Mouse (Mus musculus) layer of hippocampus, postnatal 25 days (tissue): ENCODE data around the gene Ccpg1. TPM values are rescaled to one million over a fixed set of nuclear protein-coding genes. Genes with fewer than 3 reads are reported as not detected.

Experiments
- DNase-seq, 2 experiments: peaks; one replicate each; pipeline ENCODE4 v3.0.0; 2022; ENCODE audit warnings: mixed read lengths in 2 of 2, low spot score in 1 of 2; ENCODE audit errors: extremely low spot score in 1 of 2
- total RNA-seq, 2 experiments: library from RNA; stranded (reverse); gene quantifications; 2 replicates each; pipeline ENCODE4 v1.2.3; 2021

The Ccpg1 gene
- total RNA-seq, 2 experiments from 2014 or later, result 134 to 158 TPM

GRCm38 (mm10) chr9:72991420-72991819 is 6.2 kb downstream of the Ccpg1 start:
- no peak for DNase-seq

- DNase-seq, result no peak
Observed at GRCm38 (mm10) chr9:72992576-72992975, 7.3 kb downstream of the Ccpg1 start.

GRCm38 (mm10) chr9:72996167-72996566 is 10.9 kb downstream of the Ccpg1 start:
- DNase-seq, result no peak

GRCm38 (mm10) chr9:72996806-72997205 is 11.6 kb downstream of the Ccpg1 start:
- DNase-seq, result no peak

- no peak for DNase-seq
Observed at GRCm38 (mm10) chr9:73000487-73000886, 15.3 kb downstream of the Ccpg1 start.

GRCm38 (mm10) chr9:73001314-73002011 is 16.2 kb downstream of the Ccpg1 start:
- no peak for DNase-seq

DNA sequence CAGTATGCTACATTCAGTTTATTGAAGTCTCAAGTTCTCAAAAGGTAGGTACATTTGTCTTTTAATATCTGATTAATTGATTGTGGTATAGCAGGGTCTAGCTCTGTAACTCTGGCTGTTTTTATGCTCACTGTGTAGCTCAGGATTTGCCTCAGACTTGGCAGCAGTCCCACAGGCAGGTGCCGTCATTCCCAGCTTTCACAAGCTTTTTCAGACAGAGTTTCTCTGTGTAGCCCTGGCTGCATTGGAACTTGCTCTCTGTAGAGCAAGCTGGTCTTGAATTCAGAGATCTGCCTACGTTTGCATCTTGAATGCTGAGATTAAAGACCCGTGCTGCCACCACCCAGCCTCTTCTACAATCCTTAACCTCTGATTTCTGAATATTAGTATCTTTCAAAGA is 16.9 kb downstream of the Ccpg1 start:
- DNase-seq, result no peak

DNA sequence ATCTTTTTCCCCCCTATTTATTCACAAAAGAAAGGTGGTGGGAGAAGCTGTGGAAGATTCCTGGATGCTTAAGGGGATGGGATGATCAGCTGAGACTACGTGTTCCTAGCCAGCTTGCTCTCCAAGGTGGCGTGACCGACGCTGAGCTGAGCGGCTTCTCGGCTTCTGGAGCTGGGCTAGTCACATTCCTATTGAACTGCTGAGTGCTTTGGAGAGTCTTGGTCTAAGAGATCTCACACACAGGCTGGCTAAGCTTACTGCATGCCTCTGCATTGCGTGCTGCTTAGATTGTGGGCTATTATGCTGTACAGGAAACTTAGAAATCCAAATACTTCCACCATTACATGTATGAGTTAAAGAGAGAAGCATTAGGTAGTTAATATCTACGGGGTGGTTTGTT is 18.8 kb downstream of the Ccpg1 start:
- DNase-seq, result no peak

DNA sequence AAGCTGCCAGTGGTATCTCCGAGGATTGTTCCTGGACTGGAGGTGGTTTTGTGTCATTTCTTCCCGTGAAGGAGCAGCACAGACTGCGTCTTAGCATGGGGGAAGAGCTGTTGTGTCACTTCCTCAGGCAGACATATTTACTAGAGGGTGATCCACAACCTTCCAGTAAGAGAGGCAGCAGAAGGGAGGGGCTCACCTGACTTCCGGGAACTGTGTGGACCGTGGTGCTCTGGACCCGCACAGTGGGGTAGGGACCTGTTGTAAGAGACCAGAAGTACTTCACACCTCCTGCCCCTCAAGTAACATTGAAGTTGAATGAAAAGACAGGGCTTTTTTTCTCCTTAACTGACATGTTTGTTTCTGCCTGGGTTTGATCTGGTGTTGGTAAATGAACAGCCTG is 19.9 kb downstream of the Ccpg1 start:
- no peak for DNase-seq

- DNase-seq, result no peak
Observed at GRCm38 (mm10) chr9:73006175-73006574, 20.9 kb downstream of the Ccpg1 start.

- no peak for DNase-seq
Observed at GRCm38 (mm10) chr9:73008384-73008783, 23.2 kb downstream of the Ccpg1 start.

DNA sequence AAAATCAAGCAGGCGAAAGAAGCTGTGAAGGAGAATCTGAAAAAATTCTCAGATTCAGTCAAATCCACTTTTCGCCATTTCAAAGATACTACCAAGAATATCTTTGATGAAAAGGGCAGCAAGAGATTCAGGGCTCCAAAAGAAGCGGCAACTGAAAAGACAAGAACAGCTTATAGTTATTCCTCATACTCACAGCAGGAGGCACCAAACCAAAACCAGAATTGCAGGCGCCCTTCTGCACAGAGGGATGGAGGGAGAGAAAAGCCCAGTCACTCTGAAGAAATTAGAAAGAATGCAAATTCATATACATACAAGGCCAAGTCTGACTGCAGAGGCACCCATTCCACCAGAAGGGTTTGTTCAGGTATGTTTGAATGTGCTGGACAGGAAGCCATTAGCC is 27.4 kb downstream of the Ccpg1 start:
- no peak for DNase-seq

GRCm38 (mm10) chr9:73014724-73015123 is 29.5 kb downstream of the Ccpg1 start:
- no peak for DNase-seq

- DNase-seq, result no peak
Observed at GRCm38 (mm10) chr9:73019841-73020240, 34.6 kb downstream of the Ccpg1 start.

GRCm38 (mm10) chr9:73020566-73021097 is 35.4 kb downstream of the Ccpg1 start:
- no peak for DNase-seq

GRCm38 (mm10) chr9:73025818-73026636 is 40.8 kb downstream of the Ccpg1 start:
- DNase-seq, result peak in 1 of 2 experiments; percentile 37

- no peak for DNase-seq
Observed at GRCm38 (mm10) chr9:73030443-73030842, 45.2 kb downstream of the Ccpg1 start.

- no peak for DNase-seq
Observed at GRCm38 (mm10) chr9:73031421-73031820, 46.2 kb downstream of the Ccpg1 start.

DNA sequence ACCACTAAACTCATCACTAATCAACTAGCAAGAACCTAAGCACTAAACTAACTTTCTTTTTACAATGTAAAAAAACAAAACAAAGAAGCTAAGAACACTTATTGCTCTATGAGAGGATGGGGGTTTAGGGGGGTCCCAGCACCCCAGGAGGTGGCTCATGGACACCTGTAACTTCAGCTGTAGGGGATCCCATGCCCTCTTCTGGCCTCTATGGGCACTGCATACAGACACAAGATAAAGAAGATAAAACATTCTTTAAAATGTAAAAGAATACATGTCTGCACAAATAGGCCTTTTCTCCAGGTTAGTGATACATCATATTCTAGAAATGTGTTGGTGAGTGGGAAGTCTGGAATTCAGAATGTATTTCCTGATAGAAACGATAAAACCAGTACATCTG is 48.2 kb downstream of the Ccpg1 start:
- no peak for DNase-seq

GRCm38 (mm10) chr9:73039222-73039945 is 54.2 kb downstream of the Ccpg1 start:
- peak; percentile 84 to 92 for DNase-seq

DNA sequence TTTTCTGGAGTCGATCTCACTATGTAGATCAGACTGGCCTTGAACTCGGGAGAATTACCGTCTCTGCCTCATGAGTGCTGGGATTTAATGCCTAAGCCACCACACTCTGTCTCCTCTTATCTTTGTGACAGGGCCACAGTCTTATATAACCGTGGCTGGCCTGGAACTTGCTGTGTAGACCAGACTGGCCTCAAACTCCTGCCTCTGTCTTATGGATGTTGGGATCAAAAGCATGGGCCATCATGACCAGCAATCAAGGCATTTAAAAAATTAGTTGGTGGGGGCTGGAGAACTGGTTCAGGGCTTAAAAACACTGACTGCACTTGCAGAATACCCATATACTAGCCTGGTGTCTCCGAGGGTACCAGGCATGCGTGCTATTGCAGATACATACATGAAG is 54.9 kb downstream of the Ccpg1 start, which contains the start of gene Pigb:
TSS of gene Pigb (minus strand) at position 299 of the 400 bp plus-strand sequence.
- no peak for DNase-seq
